Mouse (Mus musculus) erythroblast, adult 5-6 weeks (primary cell): ENCODE measurements around the gene Errfi1. TPM values are rescaled to one million over a fixed set of nuclear protein-coding genes. Genes with fewer than 3 reads are reported as not detected.
"Not testable (repeated sequence)": the region's sequence is repeated elsewhere in the genome, so short reads cannot be mapped to it uniquely, and the experiment has no call there.

Experiments used
- ATAC-seq: replicated peaks from 2 replicates; pipeline ENCODE4 v1.8.0; 2016; ENCODE audit warnings: moderate number of reproducible peaks, mild to moderate bottlenecking, moderate TSS enrichment, inconsistent platforms; ENCODE audit not compliant: poor library complexity, low FRiP score, severe bottlenecking
- total RNA-seq, 2 experiments: library from RNA; stranded (forward) in 1 of 2; stranded (reverse) in 1 of 2; fragments of 150-400 nt in 1 of 2; fragments of 200-764, 138-1000 nt in 1 of 2; gene quantifications; 2 replicates each; pipeline versions ENCODE4 v1.2.3 to v1.2.4; 2015 to 2017; ENCODE audit warnings: low replicate concordance in 2 of 2

Gene Errfi1
- total RNA-seq, 2 experiments from 2014 or later = not detected

DNA sequence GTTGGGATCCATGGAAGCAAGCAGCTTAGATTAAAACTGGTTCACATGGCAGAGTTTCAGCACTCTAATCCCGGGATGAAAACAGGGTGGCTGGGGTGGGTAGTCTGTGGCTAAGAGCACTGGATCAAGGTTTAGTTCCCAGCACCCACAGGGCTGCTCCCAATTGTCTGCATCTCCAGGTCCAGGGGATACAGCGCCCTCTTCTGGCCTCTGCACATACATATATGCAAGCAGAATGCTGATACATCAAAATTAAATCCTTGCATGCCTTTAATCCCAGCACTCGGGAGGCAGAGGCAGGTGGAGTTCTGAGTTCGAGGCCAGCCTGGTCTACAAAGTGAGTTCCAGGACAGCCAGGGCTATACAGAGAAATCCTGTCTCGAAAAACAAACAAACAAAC, 54.8 kb downstream of the Errfi1 start:
- not testable (repeated sequence) for ATAC-seq

- peak; percentile 87 for ATAC-seq
Observed at GRCm38 (mm10) chr4:150909451-150910156, 55.9 kb downstream of the Errfi1 start.

GRCm38 (mm10) chr4:150910164-150910951, 56.6 kb downstream of the Errfi1 start:
- no peak for ATAC-seq

GRCm38 (mm10) chr4:150913743-150914142, 60.0 kb downstream of the Errfi1 start:
- no peak for ATAC-seq

DNA sequence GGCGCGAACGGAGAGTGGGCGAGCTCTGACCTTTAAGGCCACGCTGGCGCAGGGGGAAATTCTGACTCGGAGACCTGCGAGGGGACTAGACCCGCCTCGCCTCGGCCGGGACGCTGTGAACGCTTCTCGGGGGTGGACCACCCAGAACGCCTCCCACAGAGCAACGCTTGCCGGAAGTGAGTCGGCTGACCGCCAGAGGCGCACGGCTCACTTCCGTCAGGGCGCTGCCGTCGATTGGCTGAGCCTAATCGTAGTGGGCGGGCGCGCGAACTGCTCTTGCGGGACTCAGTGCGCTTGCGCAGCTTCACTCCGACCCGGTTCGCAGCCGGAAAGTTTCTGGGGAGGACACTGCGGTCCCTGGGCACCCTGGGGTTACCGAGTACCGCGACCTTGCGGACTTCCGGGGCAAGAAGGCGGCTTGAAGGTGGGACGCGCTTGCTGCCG, 60.6 kb downstream of the Errfi1 start, which contains the start of the genes Park7 and Tnfrsf9:
TSS of gene Park7 (minus strand) at position 148 of the 444 bp plus-strand sequence.
TSS of gene Tnfrsf9 (plus strand) at position 273 of the 444 bp plus-strand sequence.
- ATAC-seq = peak; percentile 91

- ATAC-seq = no peak
Observed at GRCm38 (mm10) chr4:150915181-150915906, 61.6 kb downstream of the Errfi1 start.

- ATAC-seq = no peak
Observed at GRCm38 (mm10) chr4:150917336-150918027, 63.8 kb downstream of the Errfi1 start.

Other genes with a start within 250 kb of the Errfi1 start
- gene Slc45a1, start 201.7 kb upstream of the Errfi1 start, total RNA-seq (2015; ENCODE audit: low replicate concordance) = not detected in 2 replicates
- not detected in 2 replicates for gene Slc45a1, start 201.7 kb upstream of the Errfi1 start, total RNA-seq (2017; ENCODE audit: low replicate concordance)
- 34.5 and 54.8 TPM in 2 replicates for gene Park7, start 60.5 kb downstream of the Errfi1 start, total RNA-seq (2015; ENCODE audit: low replicate concordance)
- 63.8 and 70.5 TPM in 2 replicates for gene Park7, start 60.5 kb downstream of the Errfi1 start, total RNA-seq (2017; ENCODE audit: low replicate concordance)
- gene Tnfrsf9, start 60.6 kb downstream of the Errfi1 start, total RNA-seq (2015; ENCODE audit: low replicate concordance) = not detected in 2 replicates
- not detected in 2 replicates for gene Tnfrsf9, start 60.6 kb downstream of the Errfi1 start, total RNA-seq (2017; ENCODE audit: low replicate concordance)
- gene Uts2, start 143.2 kb downstream of the Errfi1 start, total RNA-seq (2015; ENCODE audit: low replicate concordance) = not detected in 2 replicates
- not detected in 2 replicates for gene Uts2, start 143.2 kb downstream of the Errfi1 start, total RNA-seq (2017; ENCODE audit: low replicate concordance)
- gene Per3, start 190.7 kb downstream of the Errfi1 start, total RNA-seq (2015; ENCODE audit: low replicate concordance) = 0.38 and 1.7 TPM in 2 replicates
- gene Per3, start 190.7 kb downstream of the Errfi1 start, total RNA-seq (2017; ENCODE audit: low replicate concordance) = 1.7 and 2.4 TPM in 2 replicates
- gene Vamp3, start 204.0 kb downstream of the Errfi1 start, total RNA-seq (2015; ENCODE audit: low replicate concordance) = 26.3 and 39.3 TPM in 2 replicates
- gene Vamp3, start 204.0 kb downstream of the Errfi1 start, total RNA-seq (2017; ENCODE audit: low replicate concordance) = 23.0 and 30.1 TPM in 2 replicates
- gene Gm13090, start 235.7 kb downstream of the Errfi1 start, total RNA-seq (2015; ENCODE audit: low replicate concordance) = not detected in 2 replicates
- gene Gm13090, start 235.7 kb downstream of the Errfi1 start, total RNA-seq (2017; ENCODE audit: low replicate concordance) = not detected in 2 replicates